Mouse (Mus musculus) neural tube, embryonic 14.5 days (tissue): Measurements from ENCODE around the gene Fnip2. TPM values are rescaled to one million over a fixed set of nuclear protein-coding genes. Genes with fewer than 3 reads are reported as not detected.

Source experiments
- ATAC-seq: fragments of 200-750 bp; cut with Nextera tagmentation; 2 replicates; pipeline ENCODE4 v1.8.0; 2017; ENCODE audit warnings: low read depth, mild to moderate bottlenecking, moderate TSS enrichment, moderate library complexity
- H3K27ac ChIP-seq: fragments of 300-500 bp; sonication (generic); 2 replicates; pipeline ENCODE4 v1.5.1; 2014; ENCODE audit warnings: low read depth, mild to moderate bottlenecking, control low read depth, low read length, moderate library complexity, mixed read lengths
- H3K27me3 ChIP-seq: fragments of 300-500 bp; sonication (generic); 2 replicates; pipeline ENCODE4 v1.6.1; 2014; ENCODE audit warnings: low read length; ENCODE audit not compliant: control insufficient read depth, insufficient read depth
- H3K36me3 ChIP-seq: fragments of 300-500 bp; sonication (generic); 2 replicates; pipeline ENCODE4 v1.6.1; 2014; ENCODE audit warnings: low read length, mixed read lengths; ENCODE audit not compliant: control insufficient read depth, insufficient read depth
- H3K4me1 ChIP-seq: fragments of 300-500 bp; sonication (generic); 2 replicates; pipeline ENCODE4 v1.6.1; 2014; ENCODE audit warnings: low read length; ENCODE audit not compliant: control insufficient read depth, insufficient read depth
- H3K4me2 ChIP-seq: fragments of 300-500 bp; sonication (generic); 2 replicates; pipeline ENCODE4 v1.6.1; 2014; ENCODE audit warnings: mild to moderate bottlenecking, low read depth, low read length, control low read depth
- H3K4me3 ChIP-seq: fragments of 300-500 bp; sonication (generic); 2 replicates; pipeline ENCODE4 v1.5.1; 2014; ENCODE audit warnings: low read depth, low read length, control low read depth, mixed read lengths
- H3K9ac ChIP-seq: fragments of 300-500 bp; sonication (generic); replicated peaks from 2 replicates; pipeline ENCODE4 v1.6.1; 2014; ENCODE audit warnings: low read depth, mild to moderate bottlenecking, control low read depth, low read length, mixed read lengths
- H3K9me3 ChIP-seq: fragments of 300-500 bp; sonication (generic); 2 replicates; pipeline ENCODE4 v1.6.1; 2016; ENCODE audit warnings: low read length; ENCODE audit not compliant: control insufficient read depth
- WGBS: fragments of 180-500 bp; shearing (Covaris S2); extraction: QIAGEN DNeasy Blood & Tissue Kit; methylation state at CpG from one replicate; pipeline ENCODE4 v1.1.7; 2014; 5-methylcytosine and 5-hydroxymethylcytosine counted together
- polyA plus RNA-seq: library from polyadenylated mRNA; unstranded; fragments of >200 nt; fragmentation: Nextera tagmentation; extraction: Ambion mirVana; gene quantifications from 2 replicates; pipeline ENCODE4 v1.2.1, GENCODE M21; 2014

Fnip2 gene
- polyA plus RNA-seq, 1 experiment from 2014 or later: 10.8 TPM

GRCm38 (mm10) chr3:79559021-79559772 lies 8.4 kb downstream of the Fnip2 start:
- no peak overlapping the region for H3K9ac ChIP-seq
- no peaks in the 10 kb centered on the region for H3K27me3 ChIP-seq
- no peaks in the 10 kb centered on the region for H3K9me3 ChIP-seq
- H3K4me2 ChIP-seq: no peak overlapping the region
- no peaks in the 10 kb centered on the region for H3K4me1 ChIP-seq
- ATAC-seq: peak; percentile 79
- H3K36me3 ChIP-seq: no peaks in the 10 kb centered on the region
- H3K27ac ChIP-seq: peak overlapping the region; percentile 55
- no peak overlapping the region for H3K4me3 ChIP-seq
- WGBS: 63% methylated on average over 9 of the region's 9 CpGs

DNA sequence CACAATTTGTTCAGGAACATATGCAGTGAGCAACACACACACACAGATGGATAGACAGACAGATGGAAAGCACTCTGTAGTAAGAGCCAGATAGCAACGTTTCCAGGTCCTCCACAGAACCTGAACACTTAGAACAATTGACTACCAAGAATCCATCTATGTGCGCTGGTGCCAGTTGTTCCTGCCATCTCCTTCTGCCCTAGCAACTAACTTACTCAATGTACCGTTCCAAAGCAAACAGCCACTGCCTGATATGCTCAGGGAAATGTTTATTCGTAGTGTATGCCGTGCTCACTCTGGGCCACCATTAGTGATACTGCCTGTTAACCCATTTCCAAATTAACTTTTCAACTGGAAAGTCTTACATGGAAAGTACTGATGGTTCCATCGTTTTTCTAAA lies 12.5 kb downstream of the Fnip2 start:
- ATAC-seq: no peak
- H3K4me1 ChIP-seq: no peaks in the 10 kb centered on the region
- H3K27me3 ChIP-seq: no peaks in the 10 kb centered on the region
- H3K36me3 ChIP-seq: no peaks in the 10 kb centered on the region
- H3K4me2 ChIP-seq: no peak overlapping the region
- H3K4me3 ChIP-seq: no peak overlapping the region
- WGBS: 91% methylated on average over 6 of the region's 6 CpGs
- H3K9ac ChIP-seq: no peak overlapping the region
- H3K9me3 ChIP-seq: no peaks in the 10 kb centered on the region
- no peak overlapping the region for H3K27ac ChIP-seq

DNA sequence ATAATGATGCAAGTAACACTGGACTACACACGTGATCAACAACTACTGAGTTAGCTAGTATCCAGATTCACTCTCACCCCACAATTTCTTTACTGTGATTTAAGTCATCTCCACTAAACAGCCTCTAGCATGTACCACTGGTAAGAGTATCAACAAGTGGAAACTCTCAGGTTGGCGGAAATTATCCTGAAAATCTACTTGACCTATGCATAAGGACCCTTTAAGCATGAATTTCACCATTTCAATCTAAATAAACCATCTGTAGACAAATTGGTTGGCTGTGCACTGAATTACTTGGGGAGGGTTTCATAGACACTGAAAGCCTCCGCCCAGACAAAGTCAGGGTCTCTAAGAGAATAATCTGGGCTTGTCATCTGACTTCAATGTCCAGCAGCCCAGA lies 13.8 kb downstream of the Fnip2 start:
- Histone ChIP-seq H3K27me3 (no peaks in the 10 kb centered on the region), H3K36me3 (no peaks in the 10 kb centered on the region), H3K4me2 (no peak overlapping the region), H3K9ac (no peak overlapping the region), H3K9me3 (no peaks in the 10 kb centered on the region), H3K27ac (no peak overlapping the region), H3K4me3 (no peak overlapping the region), H3K4me1 (no peaks in the 10 kb centered on the region)
- WGBS: 90% methylated on average over 3 of the region's 3 CpGs
- no peak for ATAC-seq

GRCm38 (mm10) chr3:79551826-79552552 lies 15.6 kb downstream of the Fnip2 start:
- H3K36me3 ChIP-seq: no peaks in the 10 kb centered on the region

DNA sequence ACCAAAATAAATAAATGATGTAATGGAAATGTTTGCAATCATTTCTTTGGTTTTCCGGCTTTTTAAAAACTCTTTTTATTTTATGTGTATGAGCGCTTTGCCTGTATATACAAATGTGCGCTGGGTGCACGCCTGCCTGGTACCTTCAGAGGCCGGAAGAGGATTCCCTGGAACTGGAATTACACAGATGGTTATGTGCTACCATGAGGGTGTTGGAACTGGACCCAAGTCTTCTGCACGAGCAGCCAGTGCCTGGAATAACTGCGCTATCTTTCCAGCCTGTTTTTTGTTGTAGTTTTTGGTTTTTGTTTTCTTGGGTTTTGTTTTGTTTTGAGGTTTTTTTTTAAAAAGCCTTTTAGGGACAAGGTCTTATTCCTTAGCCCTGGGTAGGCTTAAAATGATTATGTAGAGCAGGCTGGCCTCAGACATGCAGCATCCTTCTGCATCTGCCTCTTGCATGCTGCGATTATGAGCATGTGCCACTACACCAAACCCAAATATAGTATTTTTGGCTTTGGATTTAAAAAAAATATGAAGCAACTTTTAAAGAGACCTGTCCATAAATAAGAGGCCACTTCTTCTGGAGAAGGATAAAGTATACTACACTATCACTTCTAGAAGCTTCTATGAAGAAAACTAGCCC lies 17.7 kb downstream of the Fnip2 start:
- ATAC-seq: no peak

More at GRCm38 (mm10) chr3:79551826-79552552, 15.6 kb downstream of the Fnip2 start:
- H3K4me3 ChIP-seq: no peak overlapping the region
- H3K9ac ChIP-seq: no peak overlapping the region
- H3K4me2 ChIP-seq: no peak overlapping the region
- ATAC-seq: no peak
- H3K27ac ChIP-seq: no peak overlapping the region
- WGBS: 83% methylated on average over 10 of the region's 10 CpGs
- H3K9me3 ChIP-seq: no peaks in the 10 kb centered on the region
- H3K4me1 ChIP-seq: no peaks in the 10 kb centered on the region
- no peaks in the 10 kb centered on the region for H3K27me3 ChIP-seq

DNA sequence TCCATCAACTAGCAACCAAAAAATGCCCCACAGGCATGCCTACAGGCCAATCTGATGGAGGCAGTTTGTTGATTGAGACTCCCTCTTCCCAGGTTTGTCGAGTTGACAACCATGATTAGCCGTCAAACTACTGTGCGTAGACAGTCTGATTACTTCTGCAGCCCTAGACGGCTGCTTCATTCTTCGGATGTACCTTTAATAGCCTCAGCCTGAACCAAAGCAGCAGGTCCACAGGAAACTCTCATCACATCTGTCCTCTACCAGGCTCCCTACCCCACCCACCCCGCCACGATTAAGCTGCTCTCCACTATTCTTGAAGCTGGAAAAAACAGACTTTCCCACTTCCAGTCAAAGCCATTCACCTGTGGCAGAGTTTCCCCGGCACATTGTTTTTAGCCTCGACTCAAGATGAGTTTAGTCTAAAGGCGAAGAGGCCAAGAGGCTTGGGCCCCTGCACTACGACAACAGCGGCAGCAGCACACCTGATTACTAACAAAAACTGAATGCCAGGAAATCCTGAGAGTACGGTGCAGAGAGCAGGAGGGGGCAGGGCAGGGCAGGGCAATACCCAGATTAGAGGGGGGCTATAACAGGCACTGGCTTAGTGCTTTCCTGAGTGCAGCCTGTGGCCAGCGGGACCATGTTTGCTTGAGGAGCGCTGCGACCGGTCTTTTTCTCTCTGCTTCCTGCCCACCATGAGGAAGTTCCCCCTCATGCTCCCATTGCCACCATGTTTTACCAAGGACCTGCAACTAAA lies 18.7 kb downstream of the Fnip2 start:
- ATAC-seq: no peak
- 81% methylated on average over 17 of the region's 17 CpGs for WGBS
- no peak overlapping the region for H3K9ac ChIP-seq
- no peaks in the 10 kb centered on the region for H3K4me1 ChIP-seq
- H3K4me3 ChIP-seq: no peak overlapping the region
- no peaks in the 10 kb centered on the region for H3K27me3 ChIP-seq
- no peak overlapping the region for H3K4me2 ChIP-seq
- H3K27ac ChIP-seq: no peak overlapping the region
- no peaks in the 10 kb centered on the region for H3K36me3 ChIP-seq
- H3K9me3 ChIP-seq: no peaks in the 10 kb centered on the region

More for the DNA sequence above, 17.7 kb downstream of the Fnip2 start:
- Histone ChIP-seq H3K4me1 (no peaks in the 10 kb centered on the region), H3K4me2 (no peak overlapping the region), H3K27me3 (no peaks in the 10 kb centered on the region), H3K4me3 (no peak overlapping the region), H3K9ac (no peak overlapping the region), H3K9me3 (no peaks in the 10 kb centered on the region), H3K27ac (no peak overlapping the region), H3K36me3 (no peaks in the 10 kb centered on the region)
- WGBS: 95% methylated on average over 8 of the region's 8 CpGs

DNA sequence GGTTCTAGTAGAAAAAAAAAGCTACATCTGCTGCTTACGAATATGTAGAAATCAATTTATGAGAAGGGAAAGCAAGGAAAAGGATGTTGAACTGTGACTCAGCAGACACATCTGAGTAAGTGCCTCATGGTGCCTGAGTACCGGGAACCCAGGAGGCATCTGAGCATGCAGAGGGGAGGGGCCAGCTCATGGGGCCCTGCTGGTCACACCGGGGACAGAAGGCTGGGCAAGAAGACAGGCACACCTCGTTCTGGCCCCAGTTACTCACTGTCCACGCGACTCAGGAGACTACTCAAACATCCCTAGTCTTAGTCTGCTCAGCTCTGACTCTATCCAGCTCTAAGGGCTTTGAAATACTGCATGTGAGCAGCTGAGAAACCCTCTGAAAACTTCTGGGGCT lies 25.0 kb downstream of the Fnip2 start:
- ATAC-seq: no peak
- WGBS: 36% methylated on average over 6 of the region's 6 CpGs
- H3K4me1 ChIP-seq: no peaks in the 10 kb centered on the region

DNA sequence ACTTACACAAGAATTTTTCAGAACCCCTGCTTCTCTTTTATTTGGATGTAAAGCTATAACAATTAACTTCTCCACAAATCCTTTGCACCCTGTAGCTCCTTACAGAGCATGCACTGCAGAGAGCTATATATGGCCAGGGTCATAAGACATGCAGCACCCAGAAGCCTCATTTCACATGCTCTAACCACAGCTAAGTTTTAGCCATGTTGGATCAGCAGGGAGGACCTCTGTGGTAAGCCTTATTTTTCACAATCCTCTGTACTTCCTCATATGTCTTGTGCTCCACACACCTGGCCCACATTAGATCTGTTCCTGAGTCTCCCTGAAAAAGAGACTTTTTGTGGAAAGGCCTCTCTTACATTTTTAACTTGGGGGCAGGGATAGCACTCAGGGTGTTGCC lies 27.9 kb downstream of the Fnip2 start:
- no peak overlapping the region for H3K4me2 ChIP-seq
- no peak for ATAC-seq
- no peak overlapping the region for H3K27ac ChIP-seq
- no peaks in the 10 kb centered on the region for H3K36me3 ChIP-seq
- no peaks in the 10 kb centered on the region for H3K4me1 ChIP-seq
- no peaks in the 10 kb centered on the region for H3K9me3 ChIP-seq
- H3K4me3 ChIP-seq: no peak overlapping the region
- no peaks in the 10 kb centered on the region for H3K27me3 ChIP-seq
- no peak overlapping the region for H3K9ac ChIP-seq

More for the DNA sequence above, 25.0 kb downstream of the Fnip2 start:
- Histone ChIP-seq H3K4me3 (no peak overlapping the region), H3K27me3 (no peaks in the 10 kb centered on the region), H3K9ac (no peak overlapping the region), H3K9me3 (no peaks in the 10 kb centered on the region), H3K36me3 (no peaks in the 10 kb centered on the region), H3K4me2 (no peak overlapping the region), H3K27ac (no peak overlapping the region)
